Mouse (Mus musculus) adrenal gland, postnatal 10 days (tissue): Measurements from ENCODE around the gene Nkx2-9. TPM values are rescaled to one million over a fixed set of nuclear protein-coding genes. Genes with fewer than 3 reads are reported as not detected.

Experiments
- DNase-seq: peaks from one replicate; pipeline ENCODE4 v3.0.0; 2021; ENCODE audit warnings: mixed read lengths
- long read RNA-seq, 2 experiments: library from polyadenylated mRNA; stranded (forward); transcript quantifications; one replicate each; pipeline ENCODE4 v2.0.0; 2021
- total RNA-seq, 2 experiments: library from RNA; stranded (reverse); gene quantifications; 2 replicates each; pipeline ENCODE4 v1.2.3; 2021

The Nkx2-9 gene
- not detected for total RNA-seq
- long read RNA-seq, experiment 1, partial matches to known transcripts = 0 of 2 reads
- long read RNA-seq, experiment 1, other reads (novel, unspliced or antisense) = 1 of 2 reads
- long read RNA-seq, experiment 2, partial matches to known transcripts = 0 of 1 reads
- long read RNA-seq, experiment 2, other reads (novel, unspliced or antisense) = 0 of 1 reads

DNA sequence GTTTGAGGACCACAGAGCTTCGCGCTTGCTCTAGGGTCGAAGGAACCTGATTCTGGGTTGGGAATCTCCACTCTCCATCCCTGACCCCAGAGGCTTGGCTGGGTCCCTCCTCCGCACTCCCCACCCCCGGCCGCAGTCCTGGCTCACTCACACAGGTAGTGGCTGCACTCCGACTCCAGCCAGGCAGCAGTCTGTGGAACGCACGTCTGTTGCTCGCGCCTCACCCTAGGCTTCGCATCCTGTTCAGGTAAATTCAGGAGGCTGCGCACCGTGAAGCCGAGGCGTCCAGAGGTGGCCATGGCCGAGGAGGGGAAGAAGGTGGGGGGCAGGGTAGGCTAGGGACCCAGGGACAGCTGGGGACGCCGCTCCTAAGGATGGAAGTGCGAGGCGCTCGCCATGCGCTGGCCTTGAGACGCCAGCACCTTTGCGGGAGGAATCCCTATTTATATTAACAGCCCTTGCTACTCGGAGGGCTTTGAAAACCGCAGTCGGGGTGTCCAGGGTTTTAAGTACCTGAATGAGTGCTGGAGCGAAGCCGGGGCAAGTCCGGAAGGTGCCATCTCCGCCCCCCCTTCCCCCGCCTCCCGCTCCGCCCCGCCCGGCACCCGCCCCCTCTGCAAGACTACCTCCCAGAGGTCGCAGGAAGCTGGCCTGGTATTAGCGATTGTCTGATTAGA is at the start of gene Nkx2-9:
Gene Nkx2-9, minus strand, starts transcription at position 524 of the 677 bp plus-strand sequence.
- DNase-seq = no peak

GRCm38 (mm10) chr12:56637181-56637566 is 24.1 kb upstream of the Nkx2-9 start:
- peak; percentile 75 for DNase-seq

DNA sequence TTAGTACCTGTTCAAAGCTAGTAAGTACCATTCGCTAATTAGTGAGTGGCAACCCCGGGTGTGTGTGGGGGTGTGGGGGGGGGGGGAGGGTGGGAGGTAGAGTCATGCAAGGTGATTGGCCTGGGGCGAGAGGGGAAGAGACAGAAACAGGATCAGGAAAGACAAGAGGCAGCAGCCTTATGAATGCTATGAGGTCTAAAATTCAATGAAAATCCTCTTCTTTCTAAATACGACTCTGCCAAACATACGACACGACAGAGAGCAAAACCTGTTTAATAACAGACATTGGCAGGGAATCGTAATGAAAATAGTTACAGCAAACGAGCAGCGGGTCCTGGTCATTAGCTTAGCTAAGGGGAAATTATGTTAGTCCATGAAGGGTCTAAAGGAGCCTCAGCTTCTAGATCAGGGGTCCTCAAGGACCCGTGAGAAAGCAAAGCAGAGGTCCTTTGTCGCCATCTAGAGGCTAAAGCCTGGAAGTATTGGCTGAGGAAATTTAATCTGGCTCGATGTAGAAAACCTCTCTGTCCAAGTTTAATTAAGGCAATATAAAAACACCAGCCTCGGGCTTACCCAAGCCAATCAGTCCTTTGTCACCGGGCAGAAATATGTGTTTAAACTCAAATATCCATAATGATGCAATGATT is 23.6 kb upstream of the Nkx2-9 start:
- DNase-seq = peak; percentile 42

DNA sequence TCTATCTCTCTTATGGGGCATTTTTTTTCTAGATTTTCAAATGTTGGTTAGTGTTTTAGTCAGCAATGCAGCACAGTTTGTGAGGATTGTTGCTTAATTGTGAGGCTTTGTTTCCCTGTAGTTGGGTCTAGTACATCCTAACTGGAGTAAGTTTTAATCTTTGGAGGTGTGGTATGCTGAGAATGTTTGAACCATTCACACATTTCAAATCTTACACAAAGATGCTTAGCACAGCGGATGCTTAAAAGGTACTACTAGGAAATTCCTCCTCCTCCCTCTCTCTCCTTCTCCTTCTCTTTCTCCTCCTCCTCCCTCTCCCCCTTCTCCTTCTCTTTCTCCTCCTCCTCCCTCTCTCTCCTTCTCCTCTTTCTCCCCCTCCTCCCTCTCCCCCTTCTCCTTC is 3.0 kb upstream of the Nkx2-9 start:
- no peak for DNase-seq

DNA sequence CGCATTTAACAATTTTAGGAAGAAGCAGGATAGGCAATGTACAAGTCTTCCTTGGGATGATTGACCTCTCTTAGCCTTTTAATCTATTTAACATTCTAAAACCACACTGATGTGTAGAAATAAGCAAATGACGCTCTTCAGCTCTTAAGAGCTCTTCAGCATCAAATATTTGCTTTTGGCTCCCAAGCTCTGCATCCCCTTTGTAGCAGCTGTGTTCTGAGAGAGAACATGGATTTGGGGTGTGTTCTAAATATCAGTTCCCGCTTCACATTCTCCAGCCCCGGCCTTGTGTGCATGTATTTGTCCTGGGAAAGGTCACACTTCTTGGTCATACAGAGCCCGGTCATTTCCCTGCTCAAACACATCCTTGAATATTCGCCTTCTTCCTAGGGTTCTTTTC is 2.3 kb upstream of the Nkx2-9 start:
- no peak for DNase-seq

DNA sequence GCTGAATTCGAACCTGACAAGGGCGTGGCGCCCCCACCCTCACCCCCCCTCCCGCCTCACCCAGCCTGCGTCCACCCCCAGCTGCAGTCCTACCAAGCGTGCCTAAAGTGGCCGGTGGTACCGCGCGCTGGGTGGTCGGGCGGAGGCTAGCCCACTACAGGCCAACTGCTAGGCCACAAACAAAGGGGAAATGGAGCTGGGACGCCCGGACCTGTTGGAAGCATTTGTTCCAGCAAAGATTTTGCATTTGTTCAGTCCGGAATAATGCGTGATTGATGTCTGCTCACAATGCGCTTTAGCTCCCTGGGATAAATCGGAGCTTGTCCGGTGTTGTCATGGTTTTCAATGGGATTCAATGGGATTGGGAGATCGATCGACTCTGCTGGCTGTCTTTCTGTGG is 1.4 kb upstream of the Nkx2-9 start:
- no peak for DNase-seq

- DNase-seq = no peak
These were observed 929 bp upstream of the Nkx2-9 start for GRCm38 (mm10) chr12:56613916-56614510.

DNA sequence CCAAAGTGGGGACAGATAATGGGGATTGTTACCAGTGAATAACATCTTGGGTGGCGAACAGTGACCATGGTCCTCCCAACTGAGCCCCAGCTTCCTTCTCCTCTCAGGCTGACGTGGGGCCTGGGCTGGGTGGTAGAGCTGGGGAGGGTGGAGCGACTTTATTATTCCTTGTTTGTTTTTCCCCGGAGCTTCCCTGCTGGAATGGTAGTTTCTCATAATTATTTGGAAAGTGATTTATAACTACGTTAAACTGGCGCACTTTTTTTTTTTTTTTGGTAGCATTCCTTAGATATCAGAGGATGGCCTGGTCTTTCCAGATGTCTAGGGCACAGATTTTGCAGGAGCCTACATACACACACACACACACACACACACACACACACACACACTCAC is 350 bp upstream of the Nkx2-9 start:
- DNase-seq = no peak

DNA sequence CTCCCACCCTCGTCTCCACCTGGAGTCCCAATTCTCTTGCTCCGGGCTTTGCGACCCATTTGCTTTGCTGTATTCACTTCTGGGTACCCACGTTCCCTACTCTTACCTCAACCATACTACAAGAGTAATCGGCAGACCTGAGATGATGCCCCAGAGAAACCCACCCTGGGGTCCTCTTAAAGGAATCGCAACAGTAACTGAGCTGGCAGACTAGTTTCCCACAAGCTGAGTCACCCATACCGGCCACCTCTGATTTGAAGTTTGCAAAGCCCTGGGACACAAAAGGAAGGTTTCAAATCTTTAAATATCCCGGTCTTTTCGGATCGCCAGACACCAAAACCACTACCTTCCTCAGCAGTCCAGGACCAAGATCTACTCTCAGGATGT is 742 bp downstream of the Nkx2-9 start:
- DNase-seq = no peak

GRCm38 (mm10) chr12:56611504-56612348 is 1.4 kb downstream of the Nkx2-9 start:
- DNase-seq = peak; percentile 37

DNA sequence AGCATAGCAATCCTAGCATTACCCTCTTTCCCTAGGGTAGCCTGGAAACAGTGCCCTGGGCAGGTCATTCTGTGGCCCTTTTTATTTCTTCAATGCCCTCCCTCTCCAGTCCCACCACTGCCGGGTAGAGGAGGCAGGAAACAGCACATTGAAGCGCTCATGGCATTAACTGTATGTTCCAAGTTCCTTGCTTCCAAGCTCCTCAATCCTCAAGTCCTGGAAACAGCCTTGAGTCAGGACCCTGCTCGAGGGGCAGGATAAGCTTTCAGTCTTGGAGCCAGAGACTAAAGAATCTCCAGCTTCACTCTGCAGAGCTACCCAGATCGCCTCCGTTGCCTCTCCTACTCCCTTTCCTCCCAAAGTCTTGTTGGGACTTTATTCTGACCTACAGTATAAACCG is 2.2 kb downstream of the Nkx2-9 start:
- DNase-seq = no peak

- DNase-seq = peak; percentile 28
These were observed 21.4 kb downstream of the Nkx2-9 start for GRCm38 (mm10) chr12:56591722-56592121.

- DNase-seq = peak; percentile 9
These were observed 25.3 kb downstream of the Nkx2-9 start for GRCm38 (mm10) chr12:56587830-56588229.

Other genes starting within 250 kb of the Nkx2-9 start
- gene Nkx2-1, start 76.4 kb downstream of the Nkx2-9 start, total RNA-seq = not detected
- not detected for gene Pax9, start 78.5 kb upstream of the Nkx2-9 start, total RNA-seq